ENCODE assay signal across 1 mouse cellular context in the genomic region with DNA sequence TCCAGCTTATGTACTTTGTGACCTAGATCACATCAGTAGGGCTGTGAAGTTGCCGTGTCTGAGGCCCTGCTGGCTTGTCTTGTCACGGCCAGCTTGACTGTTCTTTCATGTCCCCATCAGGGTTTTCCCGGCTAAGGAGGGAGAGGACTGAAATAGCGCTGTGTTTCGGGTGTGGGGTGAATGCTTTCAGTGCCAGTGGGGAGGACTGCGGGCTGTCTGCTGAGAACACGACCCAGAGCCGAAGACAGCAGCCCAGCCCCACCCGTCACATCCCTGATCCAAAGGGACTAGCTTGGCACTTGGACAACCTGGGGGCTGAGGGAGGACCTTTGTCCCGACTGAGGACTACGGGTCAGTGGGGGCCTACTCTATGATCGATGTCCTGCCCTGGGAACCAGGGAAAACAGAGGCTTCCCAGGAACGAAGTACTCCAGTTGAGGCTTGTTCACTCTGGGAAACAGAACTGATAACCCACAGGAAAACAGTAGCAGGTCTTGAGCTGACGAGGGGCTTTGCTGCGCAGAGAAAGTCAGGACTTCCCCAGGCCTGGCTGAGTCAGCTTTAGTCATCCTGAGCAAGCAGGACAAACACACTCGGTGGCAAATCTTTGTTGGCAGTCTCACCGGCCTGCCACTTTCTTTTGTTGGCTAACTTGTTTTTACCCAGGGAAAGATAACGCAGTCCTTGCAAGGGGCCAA.
A peak's percentile ranks its signal among the peaks of the same experiment; 100 is the strongest.
TF ChIP-seq lines count a peak whose summit lies in the region.

No protein-coding gene starts in this region.

TF ChIP-seq in CH12.LX, 34 proteins besides CTCF, POLR2A, EP300 and RAD21 (continued from another document):
- TF ChIP-seq TBP (conservative IDR thresholded peaks at IDR 0.05; ENCODE audit: low read depth, low read length): 0 out of 2 replicates have a peak, but pooled peaks have one; percentile 25
- peak; percentile 62; the same call in 1 of the 2 replicates for TF ChIP-seq CHD2 (IDR thresholded peaks at IDR 0.05; ENCODE audit: low read length)
- peak; percentile 94 for TF ChIP-seq MAFK (IDR thresholded peaks at IDR 0.05; ENCODE audit: insufficient replicate concordance, low read length)
- TF ChIP-seq SMC3 (IDR thresholded peaks at IDR 0.05; ENCODE audit: low read depth, low read length): no peak
- TF ChIP-seq MXI1 (IDR thresholded peaks at IDR 0.05; ENCODE audit: low read depth, low read length): peak; percentile 57
- peak; percentile 63; the same call in 1 of the 2 replicates for TF ChIP-seq UBTF (IDR thresholded peaks at IDR 0.05; ENCODE audit: low read depth, low read length)
- TF ChIP-seq E2F4 (IDR thresholded peaks at IDR 0.05; ENCODE audit: insufficient replicate concordance, low read depth, low read length): no peak
- peak; percentile 76 for TF ChIP-seq ETS1 (conservative IDR thresholded peaks at IDR 0.05; ENCODE audit: low read depth, low read length)
- peak; percentile 92; the same call in 1 of the 2 replicates for TF ChIP-seq CHD1 (IDR thresholded peaks at IDR 0.05; ENCODE audit: low read depth, low read length)
- no peak for TF ChIP-seq MAX (IDR thresholded peaks at IDR 0.05; ENCODE audit: low read length)
- TF ChIP-seq ZKSCAN1 (IDR thresholded peaks at IDR 0.05; ENCODE audit: borderline replicate concordance, low read depth, low read length): no peak
- peak; percentile 71 for TF ChIP-seq IRF4 (IDR thresholded peaks at IDR 0.05; ENCODE audit: low read depth, low read length)
- TF ChIP-seq NRF1 (IDR thresholded peaks at IDR 0.05; ENCODE audit: low read depth, low read length): peak; percentile 70
TF ChIP-seq in CH12.LX: peak in this region for 20.
